Mouse (Mus musculus): ENCODE results near the gene Gbp7. TPM values are rescaled to one million over a fixed set of nuclear protein-coding genes. Genes with fewer than 3 reads are reported as not detected.
"Not testable (repeated sequence)": the region's sequence is repeated elsewhere in the genome, so short reads cannot be mapped to it uniquely, and the experiment has no call there.

Gene Gbp7
- polyA plus RNA-seq, 1 experiment from 2014 or later, result 1.0 TPM

GRCm38 (mm10) chr3:142528116-142528515 is 2.0 kb upstream of the Gbp7 start:
- 62% methylated on average over 3 of the region's 3 CpGs for WGBS
- no peak for DNase-seq (ENCODE audit: low spot score)
- no peaks in the 10 kb centered on the region for H3K9me3 ChIP-seq (ENCODE audit: control insufficient read depth, low read length)

GRCm38 (mm10) chr3:142529597-142529996 is 545 bp upstream of the Gbp7 start:
- Histone ChIP-seq H3K9me3 (ENCODE audit: control insufficient read depth, low read length) (no peaks in the 10 kb centered on the region), H3K4me3 (ENCODE audit: low read depth, low read length) (no peak overlapping the region), H3K27me3 (ENCODE audit: control insufficient read depth, insufficient read depth, low read length) (no peaks in the 10 kb centered on the region; the same call in 1 of the 2 replicates), H3K36me3 (ENCODE audit: control insufficient read depth, insufficient read depth, low read length) (no peaks in the 10 kb centered on the region), H3K9ac (ENCODE audit: low read length) (no peak overlapping the region; the same call in 1 of the 2 replicates), H3K4me2 (ENCODE audit: low read depth, low read length, severe bottlenecking) (peak overlapping the region; percentile 92; the same call in 1 of the 2 replicates), H3K4me1 (replicated peaks; ENCODE audit: control insufficient read depth, insufficient read depth, low read length) (no peaks in the 10 kb centered on the region), H3K27ac (ENCODE audit: low read depth, low read length) (no peak overlapping the region)
- ATAC-seq (replicated peaks; ENCODE audit: low FRiP score) (no peak), DNase-seq (ENCODE audit: low spot score) (no peak)
- 78% methylated on average over 2 of the region's 2 CpGs for WGBS

More at GRCm38 (mm10) chr3:142528116-142528515, 2.0 kb upstream of the Gbp7 start:
- no peaks in the 10 kb centered on the region; the same call in 1 of the 2 replicates for H3K27me3 ChIP-seq (ENCODE audit: control insufficient read depth, insufficient read depth, low read length)
- H3K36me3 ChIP-seq (ENCODE audit: control insufficient read depth, insufficient read depth, low read length), result no peaks in the 10 kb centered on the region
- H3K9ac ChIP-seq (ENCODE audit: low read length), result no peak overlapping the region
- no peak overlapping the region for H3K4me2 ChIP-seq (ENCODE audit: low read depth, low read length, severe bottlenecking)
- no peak overlapping the region for H3K4me3 ChIP-seq (ENCODE audit: low read depth, low read length)
- no peaks in the 10 kb centered on the region for H3K4me1 ChIP-seq (replicated peaks; ENCODE audit: control insufficient read depth, insufficient read depth, low read length)
- H3K27ac ChIP-seq (ENCODE audit: low read depth, low read length), result no peak overlapping the region
- ATAC-seq (replicated peaks; ENCODE audit: low FRiP score), result no peak

- Histone ChIP-seq H3K4me2 (ENCODE audit: low read depth, low read length, severe bottlenecking) (no peak overlapping the region), H3K9ac (ENCODE audit: low read length) (no peak overlapping the region), H3K27ac (ENCODE audit: low read depth, low read length) (no peak overlapping the region), H3K4me3 (ENCODE audit: low read depth, low read length) (no peak overlapping the region), H3K4me1 (replicated peaks; ENCODE audit: control insufficient read depth, insufficient read depth, low read length) (no peaks in the 10 kb centered on the region), H3K9me3 (ENCODE audit: control insufficient read depth, low read length) (no peaks in the 10 kb centered on the region), H3K27me3 (ENCODE audit: control insufficient read depth, insufficient read depth, low read length) (no peaks in the 10 kb centered on the region; the same call in 1 of the 2 replicates), H3K36me3 (ENCODE audit: control insufficient read depth, insufficient read depth, low read length) (no peaks in the 10 kb centered on the region)
- 89% methylated on average over 3 of the region's 3 CpGs for WGBS
- DNase-seq (ENCODE audit: low spot score), result no peak
- no peak for ATAC-seq (replicated peaks; ENCODE audit: low FRiP score)
Measured at GRCm38 (mm10) chr3:142531595-142531994, 1.5 kb downstream of the Gbp7 start.

GRCm38 (mm10) chr3:142533185-142533584 is 3.0 kb downstream of the Gbp7 start:
- Histone ChIP-seq H3K4me1 (replicated peaks; ENCODE audit: control insufficient read depth, insufficient read depth, low read length) (no peaks in the 10 kb centered on the region), H3K36me3 (ENCODE audit: control insufficient read depth, insufficient read depth, low read length) (no peaks in the 10 kb centered on the region), H3K9ac (ENCODE audit: low read length) (no peak overlapping the region), H3K4me2 (ENCODE audit: low read depth, low read length, severe bottlenecking) (no peak overlapping the region), H3K4me3 (ENCODE audit: low read depth, low read length) (no peak overlapping the region), H3K27me3 (ENCODE audit: control insufficient read depth, insufficient read depth, low read length) (no peaks in the 10 kb centered on the region; the same call in 1 of the 2 replicates), H3K27ac (ENCODE audit: low read depth, low read length) (no peak overlapping the region), H3K9me3 (ENCODE audit: control insufficient read depth, low read length) (no peaks in the 10 kb centered on the region)
- 93% methylated on average over 3 of the region's 3 CpGs for WGBS
- DNase-seq (ENCODE audit: low spot score), result no peak
- no peak for ATAC-seq (replicated peaks; ENCODE audit: low FRiP score)

- WGBS, result 76% methylated on average over 1 of the region's 1 CpGs
- no peaks in the 10 kb centered on the region for H3K36me3 ChIP-seq (ENCODE audit: control insufficient read depth, insufficient read depth, low read length)
- no peaks in the 10 kb centered on the region for H3K9me3 ChIP-seq (ENCODE audit: control insufficient read depth, low read length)
- H3K9ac ChIP-seq (ENCODE audit: low read length), result no peak overlapping the region
- H3K27ac ChIP-seq (ENCODE audit: low read depth, low read length), result no peak overlapping the region
- no peaks in the 10 kb centered on the region for H3K27me3 ChIP-seq (ENCODE audit: control insufficient read depth, insufficient read depth, low read length)
- H3K4me1 ChIP-seq (replicated peaks; ENCODE audit: control insufficient read depth, insufficient read depth, low read length), result no peaks in the 10 kb centered on the region
- no peak overlapping the region for H3K4me3 ChIP-seq (ENCODE audit: low read depth, low read length)
- ATAC-seq (replicated peaks; ENCODE audit: low FRiP score) (no peak), DNase-seq (ENCODE audit: low spot score) (no peak)
- H3K4me2 ChIP-seq (ENCODE audit: low read depth, low read length, severe bottlenecking), result no peak overlapping the region
Measured at GRCm38 (mm10) chr3:142535667-142536066, 5.5 kb downstream of the Gbp7 start.

- Histone ChIP-seq H3K4me1 (replicated peaks; ENCODE audit: control insufficient read depth, insufficient read depth, low read length) (no peaks in the 10 kb centered on the region), H3K4me3 (ENCODE audit: low read depth, low read length) (no peak overlapping the region), H3K9me3 (ENCODE audit: control insufficient read depth, low read length) (no peaks in the 10 kb centered on the region), H3K27me3 (ENCODE audit: control insufficient read depth, insufficient read depth, low read length) (no peaks in the 10 kb centered on the region), H3K4me2 (ENCODE audit: low read depth, low read length, severe bottlenecking) (no peak overlapping the region), H3K27ac (ENCODE audit: low read depth, low read length) (no peak overlapping the region), H3K9ac (ENCODE audit: low read length) (no peak overlapping the region), H3K36me3 (ENCODE audit: control insufficient read depth, insufficient read depth, low read length) (no peaks in the 10 kb centered on the region)
- 91% methylated on average over 6 of the region's 6 CpGs for WGBS
- DNase-seq (ENCODE audit: low spot score) (no peak), ATAC-seq (replicated peaks; ENCODE audit: low FRiP score) (no peak)
Measured at GRCm38 (mm10) chr3:142541391-142541790, 11.2 kb downstream of the Gbp7 start.

- not testable (repeated sequence) for H3K4me3 ChIP-seq (ENCODE audit: low read depth, low read length); H3K27ac ChIP-seq (ENCODE audit: low read depth, low read length); H3K9ac ChIP-seq (ENCODE audit: low read length); H3K27me3 ChIP-seq (ENCODE audit: control insufficient read depth, insufficient read depth, low read length); H3K4me2 ChIP-seq (ENCODE audit: low read depth, low read length, severe bottlenecking); DNase-seq (ENCODE audit: low spot score); H3K9me3 ChIP-seq (ENCODE audit: control insufficient read depth, low read length); ATAC-seq (replicated peaks; ENCODE audit: low FRiP score); H3K36me3 ChIP-seq (ENCODE audit: control insufficient read depth, insufficient read depth, low read length); H3K4me1 ChIP-seq (replicated peaks; ENCODE audit: control insufficient read depth, insufficient read depth, low read length)
- WGBS, result 90% methylated on average over 12 of the region's 12 CpGs
Measured at GRCm38 (mm10) chr3:142542776-142543175, 12.6 kb downstream of the Gbp7 start.

- no peak overlapping the region for H3K9ac ChIP-seq (ENCODE audit: low read length)
- no peaks in the 10 kb centered on the region for H3K9me3 ChIP-seq (ENCODE audit: control insufficient read depth, low read length)
- H3K4me1 ChIP-seq (replicated peaks; ENCODE audit: control insufficient read depth, insufficient read depth, low read length), result no peaks in the 10 kb centered on the region
- WGBS, result 91% methylated on average over 3 of the region's 3 CpGs
- DNase-seq (ENCODE audit: low spot score) (no peak), ATAC-seq (replicated peaks; ENCODE audit: low FRiP score) (no peak)
- H3K27ac ChIP-seq (ENCODE audit: low read depth, low read length), result no peak overlapping the region
- H3K27me3 ChIP-seq (ENCODE audit: control insufficient read depth, insufficient read depth, low read length), result no peaks in the 10 kb centered on the region
- no peak overlapping the region for H3K4me2 ChIP-seq (ENCODE audit: low read depth, low read length, severe bottlenecking)
- H3K36me3 ChIP-seq (ENCODE audit: control insufficient read depth, insufficient read depth, low read length), result no peaks in the 10 kb centered on the region
- H3K4me3 ChIP-seq (ENCODE audit: low read depth, low read length), result no peak overlapping the region
Measured at GRCm38 (mm10) chr3:142546690-142547089, 16.5 kb downstream of the Gbp7 start.

- DNase-seq (ENCODE audit: low spot score), result no peak
- H3K9me3 ChIP-seq (ENCODE audit: control insufficient read depth, low read length), result no peaks in the 10 kb centered on the region
- H3K4me2 ChIP-seq (ENCODE audit: low read depth, low read length, severe bottlenecking), result no peak overlapping the region
- no peaks in the 10 kb centered on the region for H3K36me3 ChIP-seq (ENCODE audit: control insufficient read depth, insufficient read depth, low read length)
- H3K9ac ChIP-seq (ENCODE audit: low read length), result no peak overlapping the region
- no peak for ATAC-seq (replicated peaks; ENCODE audit: low FRiP score)
- WGBS, result 91% methylated on average over 3 of the region's 3 CpGs
- no peaks in the 10 kb centered on the region for H3K4me1 ChIP-seq (replicated peaks; ENCODE audit: control insufficient read depth, insufficient read depth, low read length)
- no peak overlapping the region for H3K27ac ChIP-seq (ENCODE audit: low read depth, low read length)
- H3K4me3 ChIP-seq (ENCODE audit: low read depth, low read length), result no peak overlapping the region
- H3K27me3 ChIP-seq (ENCODE audit: control insufficient read depth, insufficient read depth, low read length), result no peaks in the 10 kb centered on the region
Measured at GRCm38 (mm10) chr3:142550052-142550676, 20.0 kb downstream of the Gbp7 start.

Measured in forebrain, embryonic 11.5 days (tissue).